Mouse (Mus musculus): Measurements from ENCODE around the gene Rnf10. TPM values are rescaled to one million over a fixed set of nuclear protein-coding genes. Genes with fewer than 3 reads are reported as not detected.

Rnf10 gene
- total RNA-seq, 4 experiments from 2014 or later, result 304 to 367 (median 342) TPM

- no peak for DNase-seq (ENCODE audit: low spot score in 2 of 2)
Observed at GRCm38 (mm10) chr5:115275998-115276397, 3.3 kb upstream of the Rnf10 start.

- no peak for DNase-seq (ENCODE audit: low spot score in 2 of 2)
Observed at GRCm38 (mm10) chr5:115274771-115275170, 2.1 kb upstream of the Rnf10 start.

- no peak for DNase-seq (ENCODE audit: low spot score in 2 of 2)
Observed at GRCm38 (mm10) chr5:115274353-115274752, 1.7 kb upstream of the Rnf10 start.

- DNase-seq (ENCODE audit: low spot score in 2 of 2), result no peak
Observed at GRCm38 (mm10) chr5:115273549-115274135, 944 bp upstream of the Rnf10 start.

GRCm38 (mm10) chr5:115271931-115272811 lies 527 bp downstream of the Rnf10 start:
- peak; percentile 14 to 19 for DNase-seq (ENCODE audit: low spot score in 2 of 2)

- DNase-seq (ENCODE audit: low spot score in 2 of 2), result no peak
Observed at GRCm38 (mm10) chr5:115269969-115270368, 2.7 kb downstream of the Rnf10 start.

- DNase-seq (ENCODE audit: low spot score in 2 of 2), result peak in 1 of 2 experiments; percentile 24
Observed at GRCm38 (mm10) chr5:115268266-115268665, 4.4 kb downstream of the Rnf10 start.

GRCm38 (mm10) chr5:115267469-115268045 lies 5.1 kb downstream of the Rnf10 start:
- DNase-seq (ENCODE audit: low spot score in 2 of 2), result no peak

GRCm38 (mm10) chr5:115266787-115267468 lies 5.8 kb downstream of the Rnf10 start:
- DNase-seq (ENCODE audit: low spot score in 2 of 2), result no peak

- no peak for DNase-seq (ENCODE audit: low spot score in 2 of 2)
Observed at GRCm38 (mm10) chr5:115266340-115266739, 6.4 kb downstream of the Rnf10 start.

- no peak for DNase-seq (ENCODE audit: low spot score in 2 of 2)
Observed at GRCm38 (mm10) chr5:115262502-115263291, 10.0 kb downstream of the Rnf10 start.

GRCm38 (mm10) chr5:115261880-115262279 lies 10.8 kb downstream of the Rnf10 start:
- DNase-seq (ENCODE audit: low spot score in 2 of 2), result no peak

GRCm38 (mm10) chr5:115261141-115261540 lies 11.6 kb downstream of the Rnf10 start:
- DNase-seq (ENCODE audit: low spot score in 2 of 2), result no peak

- no peak for DNase-seq (ENCODE audit: low spot score in 2 of 2)
Observed at GRCm38 (mm10) chr5:115260356-115260755, 12.3 kb downstream of the Rnf10 start.

- DNase-seq (ENCODE audit: low spot score in 2 of 2), result no peak
Observed at GRCm38 (mm10) chr5:115256909-115257546, 15.7 kb downstream of the Rnf10 start.

GRCm38 (mm10) chr5:115255472-115255871 lies 17.2 kb downstream of the Rnf10 start:
- no peak for DNase-seq (ENCODE audit: low spot score in 2 of 2)

GRCm38 (mm10) chr5:115240191-115240590 lies 32.5 kb downstream of the Rnf10 start:
- no peak for DNase-seq (ENCODE audit: low spot score in 2 of 2)

- no peak for DNase-seq (ENCODE audit: low spot score in 2 of 2)
Observed at GRCm38 (mm10) chr5:115238729-115239195, 33.9 kb downstream of the Rnf10 start.

GRCm38 (mm10) chr5:115237803-115238728 lies 34.6 kb downstream of the Rnf10 start:
- DNase-seq (ENCODE audit: low spot score in 2 of 2), result peak; percentile 86 to 88

All from gastrocnemius, adult 8-10 months (tissue).